Mouse (Mus musculus): ENCODE measurements around the gene Sfrp5.

DNA sequence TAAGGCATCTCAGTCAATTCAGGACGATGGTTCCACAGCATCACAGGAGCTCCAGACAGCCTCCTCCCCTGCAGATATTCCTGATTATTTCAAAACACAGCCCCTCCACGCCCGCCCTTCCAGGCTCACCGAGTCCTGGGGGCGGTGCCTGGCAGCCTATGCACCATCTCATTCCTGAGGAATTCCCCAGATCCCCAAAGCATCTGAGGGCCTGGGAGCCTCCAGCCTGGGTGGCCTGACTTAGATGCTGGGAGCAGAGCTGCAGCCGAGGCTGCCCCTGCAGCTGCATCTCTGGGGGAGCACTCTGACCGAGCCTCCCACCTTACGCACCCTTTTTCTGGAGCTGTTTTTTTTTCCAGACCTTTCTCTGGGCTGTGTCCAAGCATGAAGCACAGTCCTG lies 38.8 kb upstream of the Sfrp5 start:
- no peak for TF ChIP-seq CTCF (IDR thresholded peaks at IDR 0.05)
- TF ChIP-seq EP300 (IDR thresholded peaks at IDR 0.05) = no peak
